Mouse (Mus musculus) CD4-positive helper T cell, adult 2 months (primary cell): Measurements from ENCODE around the gene Duox1.
A peak's percentile ranks its signal among the peaks of the same experiment; 100 is the strongest.
"Not testable (repeated sequence)": the region's sequence is repeated elsewhere in the genome, so short reads cannot be mapped to it uniquely, and the experiment has no call there.

ENCODE experiments used
- DNase-seq: peaks from one replicate; pipeline ENCODE4 v3.0.0-alpha.2; 2012; ENCODE audit warnings: low read depth, missing footprints, low spot score

The Duox1 gene

DNA sequence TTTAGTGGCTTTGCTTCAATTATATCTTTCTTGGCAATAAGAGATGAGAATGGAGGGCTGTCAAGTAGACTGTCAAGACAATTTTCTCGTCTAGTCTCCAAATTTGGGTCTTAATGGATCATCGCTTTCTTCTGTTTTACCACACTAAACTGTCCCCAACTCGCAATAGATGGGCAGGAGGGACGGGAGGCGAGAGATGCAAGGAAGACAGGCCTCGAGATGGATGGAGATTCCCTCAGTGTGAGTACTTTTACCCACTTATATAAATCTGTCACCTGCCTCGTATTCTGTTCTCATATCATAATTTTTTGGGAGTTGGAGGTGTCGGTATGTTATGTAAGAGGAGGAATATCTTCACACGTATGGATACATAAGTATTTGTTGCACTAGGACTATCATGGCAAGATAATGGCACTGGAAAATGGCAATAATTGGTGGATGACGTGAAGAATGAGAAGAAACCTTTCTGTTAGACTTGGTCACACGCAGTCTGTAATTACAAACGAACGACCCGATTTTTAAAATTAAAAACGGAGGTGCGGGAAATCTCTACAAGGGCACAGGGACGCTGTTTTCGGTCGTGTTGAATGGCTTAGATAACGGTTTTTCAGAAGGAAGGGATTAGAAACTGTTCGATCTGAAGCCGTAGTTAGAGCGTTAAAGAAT is 59.3 kb downstream of the Duox1 start:
- no peak for DNase-seq

DNA sequence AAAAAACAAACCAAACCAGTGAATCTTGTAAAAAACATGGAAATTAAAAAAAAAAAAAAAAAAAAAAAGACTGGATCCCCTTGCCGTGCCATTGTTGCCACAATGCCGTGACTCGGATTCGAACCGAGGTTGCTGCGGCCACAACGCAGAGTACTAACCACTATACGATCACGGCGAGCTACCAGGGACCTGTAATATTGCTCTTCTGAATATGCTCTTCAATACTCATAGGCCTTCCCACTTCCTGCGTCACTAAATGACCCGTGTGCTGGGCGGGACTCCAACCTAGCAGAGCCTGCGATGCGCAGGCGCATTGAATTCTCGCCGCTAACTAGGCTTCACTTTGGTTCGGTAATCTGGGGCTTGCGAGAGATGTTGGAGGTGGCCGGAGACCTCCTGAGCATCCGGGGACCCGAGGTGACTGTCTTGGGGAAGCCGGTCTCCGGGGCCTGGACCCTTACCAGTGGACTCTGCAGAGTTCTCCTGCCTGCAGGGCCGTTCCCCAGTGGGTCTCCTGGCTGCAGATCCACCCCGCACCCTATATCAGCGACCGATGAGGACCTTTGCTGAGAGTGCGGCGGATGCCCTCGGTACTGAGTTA is 60.0 kb downstream of the Duox1 start:
- peak; percentile 98 for DNase-seq

DNA sequence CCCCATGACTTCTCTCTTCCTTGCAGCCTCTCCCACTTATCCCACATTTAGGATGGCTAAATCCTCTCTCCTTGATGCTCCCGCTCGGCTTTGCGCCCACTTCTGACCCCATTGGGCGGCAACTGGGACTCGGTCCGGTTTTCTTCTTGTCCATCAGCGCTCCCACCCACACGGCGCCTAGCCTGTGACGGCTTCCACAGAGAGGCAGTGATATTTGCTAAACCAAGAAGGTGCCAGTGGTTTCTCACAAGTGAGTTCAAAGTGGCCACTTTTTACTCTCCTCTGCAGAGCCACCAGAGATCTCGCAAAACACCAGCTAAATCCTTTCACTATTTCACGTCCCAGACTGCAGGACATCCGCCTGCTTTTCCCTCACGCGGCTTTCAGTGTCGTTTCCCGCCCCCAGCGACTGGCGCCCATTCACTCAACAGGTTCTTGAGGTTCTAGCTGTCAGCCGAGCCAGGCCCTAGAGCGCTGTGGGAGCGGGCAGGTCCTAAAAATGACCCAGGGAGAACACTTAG is 60.6 kb downstream of the Duox1 start:
- DNase-seq: peak; percentile 71

DNA sequence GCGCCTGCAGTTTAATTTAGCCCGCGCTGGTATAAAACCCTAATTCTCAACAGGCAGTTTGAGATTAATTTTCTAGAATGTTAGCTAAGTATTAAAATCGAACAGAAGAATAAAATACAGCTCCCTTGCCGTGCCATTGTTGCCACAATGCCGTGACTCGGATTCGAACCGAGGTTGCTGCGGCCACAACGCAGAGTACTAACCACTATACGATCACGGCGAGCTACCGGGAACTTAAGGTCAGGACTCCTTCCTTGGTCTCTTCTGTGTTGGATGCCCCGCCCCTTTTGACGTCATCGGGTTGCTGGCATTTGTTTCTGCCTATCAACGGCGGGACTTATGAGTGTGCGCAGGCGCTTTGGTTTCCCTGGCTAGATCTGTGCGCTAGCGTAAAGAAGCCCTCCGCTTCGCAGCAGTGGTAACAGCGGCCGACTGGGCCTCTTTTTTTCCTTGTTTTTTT is 61.8 kb downstream of the Duox1 start:
- DNase-seq: peak; percentile 97

DNA sequence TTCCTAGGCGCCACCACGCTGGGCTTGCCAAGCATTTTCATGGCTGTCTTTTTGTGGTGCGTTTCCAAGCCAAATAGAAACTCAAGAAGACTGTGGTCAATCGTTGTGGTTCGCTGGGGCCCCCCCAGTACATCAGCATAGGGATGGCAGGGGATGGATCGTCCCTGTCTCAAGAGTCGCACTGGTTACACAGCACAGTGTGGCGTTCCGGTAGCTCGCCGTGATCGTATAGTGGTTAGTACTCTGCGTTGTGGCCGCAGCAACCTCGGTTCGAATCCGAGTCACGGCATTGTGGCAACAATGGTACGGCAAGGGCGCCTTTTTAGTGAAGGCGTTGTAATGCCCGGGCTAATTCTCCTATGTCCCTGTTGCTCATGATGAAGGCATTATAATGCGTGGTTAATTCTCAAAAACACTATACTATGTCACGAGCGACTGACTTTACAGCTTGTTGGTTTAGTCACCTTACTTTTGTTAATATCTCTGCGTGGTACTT is 62.3 kb downstream of the Duox1 start:
- peak; percentile 86 for DNase-seq

DNA sequence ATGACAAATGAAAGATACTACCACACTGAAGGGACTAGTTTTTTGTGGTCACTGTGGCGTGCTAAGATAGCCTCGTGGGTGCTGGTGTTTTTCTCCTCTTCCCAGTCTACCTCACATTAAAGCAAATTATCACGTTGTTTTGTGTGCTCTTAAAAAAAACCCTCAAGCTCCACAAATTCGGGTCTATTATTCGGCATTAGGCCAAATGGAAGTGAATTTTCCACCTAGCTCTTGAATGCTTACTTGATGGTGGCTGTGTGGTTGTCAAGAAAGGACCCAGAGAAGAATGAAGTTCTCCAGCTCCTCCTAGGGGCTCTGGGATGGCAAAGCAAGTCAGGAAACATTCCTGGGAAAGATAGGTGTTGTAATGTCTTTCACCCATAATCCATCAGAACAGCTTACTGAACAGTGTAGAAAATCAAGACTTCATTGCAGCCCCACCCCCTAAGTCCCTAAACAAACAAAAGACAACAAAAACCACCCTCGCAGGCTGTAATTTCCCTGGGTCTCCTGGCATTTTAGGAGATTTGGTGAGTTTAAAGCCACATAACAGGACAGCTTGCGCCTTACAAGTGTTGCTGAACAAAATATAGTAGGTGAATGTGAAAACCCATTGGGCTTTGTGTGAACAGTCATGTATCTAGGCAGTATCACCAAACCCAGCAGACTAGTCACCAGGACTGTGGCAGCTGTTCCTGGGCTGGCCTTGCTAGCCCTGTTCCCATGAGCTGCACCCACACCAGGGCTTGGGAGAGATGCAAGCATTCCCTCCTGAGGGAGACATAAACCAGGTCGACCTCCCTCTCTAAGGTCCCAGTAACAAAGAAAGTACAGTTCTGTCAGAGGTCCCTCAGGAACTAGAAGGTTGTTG is 63.2 kb downstream of the Duox1 start:
- DNase-seq: peak; percentile 37

DNA sequence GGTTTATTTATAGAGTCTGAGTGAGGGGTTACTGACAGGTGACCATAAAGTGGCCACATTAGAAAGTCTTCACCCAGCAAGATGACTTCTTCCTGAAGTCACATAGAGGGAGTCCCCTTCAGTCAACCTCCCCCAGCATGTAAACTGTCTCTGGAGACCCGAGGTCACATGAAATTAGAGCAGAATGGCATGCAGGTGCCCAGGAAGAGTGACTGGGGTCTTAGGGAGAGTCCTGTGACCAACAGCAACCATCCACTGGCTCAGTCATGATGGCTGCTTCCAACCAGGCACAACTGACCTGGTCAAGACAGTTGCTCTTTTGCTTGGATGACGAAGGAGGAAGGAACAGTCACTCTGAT is 63.8 kb downstream of the Duox1 start:
- DNase-seq: no peak

DNA sequence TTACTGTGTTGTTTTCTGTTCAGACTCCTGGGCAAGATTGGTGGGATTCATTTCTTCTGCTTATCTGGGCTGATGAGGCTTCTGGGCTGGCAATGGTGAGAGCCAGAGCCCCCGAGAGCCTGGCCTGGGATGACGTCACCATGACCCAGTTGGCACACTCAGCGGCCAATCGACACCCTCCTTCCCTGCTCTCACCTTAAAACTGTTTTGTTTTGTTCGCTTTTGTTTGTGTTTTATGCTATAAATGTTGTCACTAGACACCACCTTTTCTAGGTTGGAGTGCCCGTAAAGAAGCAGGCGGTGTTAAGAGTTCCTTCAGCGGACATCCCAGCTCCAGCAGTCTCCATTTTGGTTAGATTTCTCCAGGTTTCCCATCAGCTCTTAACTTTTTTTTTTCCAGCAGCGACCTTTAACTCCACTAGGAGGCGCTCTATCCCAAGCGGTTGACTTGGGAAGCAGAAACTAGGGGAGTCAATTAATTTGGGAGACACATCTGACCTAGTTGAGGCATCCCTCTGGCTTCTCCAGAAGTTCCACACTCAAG is 65.4 kb downstream of the Duox1 start:
- DNase-seq: peak; percentile 70

DNA sequence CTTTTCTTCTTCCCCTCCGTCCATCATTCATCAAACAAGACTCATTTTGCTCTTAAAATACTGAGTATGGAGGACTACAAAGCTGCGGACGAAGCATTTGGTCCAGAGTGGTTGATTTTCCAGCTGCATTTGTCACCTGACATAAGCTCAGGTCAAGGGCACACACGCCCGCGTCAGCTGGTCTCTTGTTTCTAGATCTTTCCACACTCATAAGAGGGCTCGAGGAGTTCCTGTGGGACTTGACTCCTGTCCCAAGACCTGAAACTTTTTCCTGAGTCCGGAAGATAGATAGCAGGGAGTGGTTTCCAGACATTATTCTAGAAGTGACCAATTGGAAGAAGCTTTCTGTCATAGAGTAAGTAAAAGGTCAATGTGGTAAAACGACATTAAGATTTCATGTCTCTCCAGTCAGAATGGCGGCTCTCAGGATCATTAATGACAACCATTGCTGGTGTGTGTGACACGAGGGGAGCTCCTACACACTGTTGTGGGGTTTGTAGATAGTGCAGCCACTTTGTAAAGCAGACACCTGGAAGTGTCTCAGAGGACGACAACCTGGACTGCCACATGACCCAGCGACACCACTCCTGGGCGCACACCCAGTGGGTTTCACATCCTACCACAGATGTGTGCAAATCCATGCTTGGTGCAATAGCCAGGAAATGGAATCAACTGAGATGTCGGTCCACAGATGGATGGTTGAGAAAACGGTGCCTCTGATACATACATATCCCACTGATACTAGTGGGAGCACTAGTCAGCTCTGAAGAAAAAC is 66.0 kb downstream of the Duox1 start:
- no peak for DNase-seq

DNA sequence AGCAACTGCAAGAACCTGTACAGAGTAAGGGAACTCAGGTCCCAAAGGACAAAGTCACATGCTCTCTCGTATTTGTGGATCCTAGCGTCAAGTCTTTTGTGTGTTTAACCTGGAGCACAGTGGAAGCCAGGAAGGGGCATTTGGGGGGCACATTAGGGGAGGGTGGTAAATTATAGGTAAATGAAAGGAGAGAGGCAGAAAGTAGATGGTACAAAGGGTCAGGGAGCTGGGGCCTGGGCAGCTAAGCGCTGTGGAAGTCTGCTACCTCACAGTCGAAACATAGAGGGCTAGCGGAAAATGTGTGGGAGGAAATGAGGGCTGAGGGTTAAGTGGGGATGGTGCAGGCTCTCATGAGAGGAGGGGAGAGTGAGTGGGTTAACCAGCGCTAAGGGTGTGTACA is 66.6 kb downstream of the Duox1 start:
- DNase-seq: no peak

DNA sequence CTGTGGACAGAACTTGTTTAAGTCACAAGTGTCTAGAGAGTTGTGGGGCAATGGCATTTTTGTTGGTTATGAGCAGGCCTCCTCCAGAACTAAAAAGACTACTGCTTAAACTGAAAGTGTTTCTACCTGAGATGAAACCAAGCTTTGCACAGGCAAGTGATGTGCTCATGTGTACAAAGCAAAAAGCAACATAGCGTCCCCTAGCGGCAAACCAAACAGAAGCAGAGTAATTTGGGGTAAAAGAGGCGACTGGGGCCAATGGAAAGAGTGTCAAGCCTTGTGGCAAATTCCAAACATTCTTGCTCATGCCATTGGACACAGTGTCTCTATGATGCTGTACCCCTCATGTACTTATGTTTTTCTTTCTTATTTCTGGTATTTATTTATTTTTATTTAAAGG is 69.6 kb downstream of the Duox1 start:
- DNase-seq: no peak

DNA sequence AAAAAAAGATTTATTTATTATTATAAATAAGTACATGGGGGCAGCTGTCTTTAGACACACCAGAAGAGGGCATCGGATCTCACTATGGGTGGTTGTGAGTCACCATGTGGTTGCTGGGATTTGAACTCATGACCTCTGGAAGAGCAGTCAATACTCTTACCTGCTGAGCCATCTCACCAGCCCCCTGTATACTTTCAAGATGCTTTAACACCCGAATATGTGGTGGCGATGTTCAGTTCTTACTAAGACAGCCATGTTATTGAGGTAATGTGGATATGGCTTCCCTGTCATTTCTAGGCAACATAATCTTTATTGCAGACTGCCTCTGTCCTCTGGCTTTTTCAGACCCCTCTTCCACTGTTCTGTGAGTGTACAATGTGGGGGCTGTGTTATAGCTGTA is 71.7 kb downstream of the Duox1 start:
- not testable (repeated sequence) for DNase-seq

DNA sequence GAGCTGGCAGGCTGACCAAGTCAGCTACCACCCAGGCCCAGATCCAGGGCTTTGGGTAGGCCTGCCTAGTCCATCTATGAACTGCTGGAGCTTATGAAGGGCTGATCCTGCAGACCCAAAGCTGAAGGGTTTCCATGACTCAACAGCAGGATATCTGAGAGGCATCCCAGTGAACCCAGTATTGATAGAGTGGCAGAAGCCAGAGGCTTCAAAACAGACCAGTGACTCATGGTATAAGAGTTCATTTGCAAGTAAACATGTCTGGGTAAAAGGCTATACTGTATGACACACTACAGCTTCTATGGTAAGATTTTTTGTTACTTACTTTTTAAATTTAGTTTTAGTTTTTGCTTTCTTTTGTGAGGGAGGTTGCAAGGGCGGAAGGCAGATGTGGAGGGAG is 80.7 kb downstream of the Duox1 start:
- no peak for DNase-seq
